Mouse (Mus musculus) bone marrow macrophage, adult 2 months (primary cell): ENCODE measurements at regions not wholly inside any gene's neighbourhood (a gene's known extent, or its start where the extent isn't known, plus 50 kb on each side); places are given as distances from the start of the nearest gene placed in this dataset.

Experiments used
- CTCF ChIP-seq: IDR thresholded peaks from 2 replicates; pipeline ENCODE4 v1.5.1; 2012; ENCODE audit warnings: low read depth, mild to moderate bottlenecking, low read length, moderate library complexity
- POLR2A ChIP-seq: IDR thresholded peaks from 2 replicates; pipeline ENCODE4 v1.6.1; 2012; ENCODE audit warnings: mild to moderate bottlenecking, low read depth, low read length, borderline replicate concordance

DNA sequence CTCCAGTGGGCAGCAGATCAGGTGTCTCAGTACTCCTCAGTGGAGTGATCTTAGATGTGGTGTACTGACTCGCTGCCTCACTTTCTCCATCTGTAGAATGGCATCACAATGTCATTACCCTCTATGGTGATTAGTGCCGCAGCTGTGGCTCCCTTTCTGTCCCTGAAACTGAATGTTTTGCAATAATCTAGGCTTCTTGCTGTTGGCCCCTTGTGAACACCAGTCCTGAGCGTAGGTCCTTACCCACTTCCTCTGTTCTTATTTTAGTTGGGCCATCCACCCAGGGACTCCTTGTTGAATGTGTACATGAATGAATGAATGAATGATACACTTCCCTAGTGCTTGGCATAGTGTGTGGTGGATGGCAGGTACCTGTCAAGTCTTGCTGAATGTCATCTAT lies 78.4 kb upstream of the Ccnd1 start:
- TF ChIP-seq CTCF (no peak), POLR2A (no peak)
